Mouse (Mus musculus): ENCODE measurements at regions not wholly inside any gene's neighbourhood (a gene's known extent, or its start where the extent isn't known, plus 50 kb on each side); places are given as distances from the start of the nearest gene placed in this dataset.

GRCm38 (mm10) chr5:103364791-103365699 is 59.9 kb upstream of the Ptpn13 start:
- no peak for TF ChIP-seq CTCF (IDR thresholded peaks at IDR 0.05; ENCODE audit: low read depth)
- TF ChIP-seq EP300 (IDR thresholded peaks at IDR 0.05; ENCODE audit: low read depth) = no peak
